Mouse (Mus musculus) skeletal muscle tissue, postnatal 0 days (tissue): ENCODE results near the gene Mfrp. TPM values are rescaled to one million over a fixed set of nuclear protein-coding genes. Genes with fewer than 3 reads are reported as not detected.

Experiments
- polyA plus RNA-seq: library from polyadenylated mRNA; unstranded; fragments of >200 nt; fragmentation: Nextera tagmentation; extraction: Ambion mirVana; gene quantifications from 2 replicates; pipeline ENCODE4 v1.2.1, GENCODE M21; 2015

Gene Mfrp
- polyA plus RNA-seq, result not detected in 2 replicates

DNA sequence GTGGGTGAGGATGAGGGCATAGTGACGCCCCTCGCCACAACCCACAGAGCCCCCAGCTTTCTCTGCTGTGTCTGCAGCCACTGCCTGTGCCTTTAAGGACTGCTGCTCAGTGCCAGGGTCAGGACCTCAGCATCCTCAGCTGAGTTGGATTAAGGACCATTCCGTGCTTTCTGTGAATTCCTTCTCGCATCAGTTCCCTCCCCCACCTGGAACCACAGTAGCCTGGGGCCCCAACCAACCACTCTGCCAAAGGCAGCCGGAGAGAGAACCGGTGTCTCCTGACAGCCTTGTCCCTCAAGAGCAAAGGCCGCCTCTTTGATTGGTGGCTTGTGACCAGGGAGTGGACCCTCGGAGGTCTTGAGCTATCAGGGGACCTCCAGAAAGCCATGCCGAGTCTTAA, at the start of gene Mfrp:
TSS of gene Mfrp (plus strand) at position 240 of the 400 bp plus-strand sequence.

GRCm38 (mm10) chr9:44066785-44067225, 34.7 kb upstream of the Mfrp start, which contains the start of gene Usp2:
Gene Usp2, plus strand, starts transcription at chr9:44067021.

DNA sequence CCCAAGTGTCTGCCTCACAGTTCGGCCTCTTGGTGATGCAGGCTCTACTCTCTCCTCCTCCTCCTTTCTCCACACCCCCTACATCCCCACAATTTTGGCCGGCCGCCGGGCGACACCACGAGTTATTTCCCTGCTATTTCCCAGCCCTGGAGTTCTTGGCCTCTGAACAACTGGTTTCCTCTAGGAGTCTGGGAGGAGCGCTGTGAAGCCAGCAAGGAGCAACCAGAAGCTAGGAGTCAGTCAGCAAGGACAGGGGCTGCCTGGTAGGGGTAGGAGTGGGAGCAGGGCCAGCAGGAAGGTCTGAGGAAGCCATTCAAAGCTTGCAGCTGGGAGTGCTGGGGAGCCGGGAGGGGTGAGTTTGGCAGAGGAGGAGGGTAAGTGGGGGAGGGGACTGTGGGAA, 5.6 kb downstream of the Mfrp start, which contains the start of gene C1qtnf5:
TSS of gene C1qtnf5 (plus strand) at position 136 of the 400 bp plus-strand sequence.

GRCm38 (mm10) chr9:44113105-44113789, 11.7 kb downstream of the Mfrp start, which contains the start of the genes Gm49380 and Rnf26:
Gene Gm49380, minus strand, starts transcription at chr9:44113500.
Gene Rnf26, minus strand, starts transcription at chr9:44113517.

GRCm38 (mm10) chr9:44134101-44134850, 32.7 kb downstream of the Mfrp start, which contains the start of gene Mcam:
Gene Mcam, plus strand, starts transcription at chr9:44134469.

Other genes starting within 250 kb of the Mfrp start
- gene Thy1, start 58.3 kb upstream of the Mfrp start, polyA plus RNA-seq, result 4.5 and 5.8 TPM in 2 replicates
- gene Usp2, start 34.7 kb upstream of the Mfrp start, polyA plus RNA-seq, result 134 and 136 TPM in 2 replicates
- gene C1qtnf5, start 5.5 kb downstream of the Mfrp start, polyA plus RNA-seq, result 3.1 and 4.4 TPM in 2 replicates
- gene Gm49380, start 11.8 kb downstream of the Mfrp start, polyA plus RNA-seq, result 0.21 TPM in 1 of 2 replicates, not detected in the other
- 15.9 and 18.6 TPM in 2 replicates for gene Rnf26, start 11.8 kb downstream of the Mfrp start, polyA plus RNA-seq
- gene Mcam, start 32.7 kb downstream of the Mfrp start, polyA plus RNA-seq, result 42.7 and 51.8 TPM in 2 replicates
- gene Cbl, start 132.3 kb downstream of the Mfrp start, polyA plus RNA-seq, result 4.2 and 5.2 TPM in 2 replicates
- not detected in 2 replicates for gene Ccdc153, start 138.9 kb downstream of the Mfrp start, polyA plus RNA-seq
- not detected in 2 replicates for gene Pdzd3, start 149.7 kb downstream of the Mfrp start, polyA plus RNA-seq
- gene Nlrx1, start 166.9 kb downstream of the Mfrp start, polyA plus RNA-seq, result 10.4 and 10.9 TPM in 2 replicates
- 0.38 and 0.58 TPM in 2 replicates for gene Abcg4, start 186.9 kb downstream of the Mfrp start, polyA plus RNA-seq
- gene Hinfp, start 203.9 kb downstream of the Mfrp start, polyA plus RNA-seq, result 7.5 and 7.7 TPM in 2 replicates
- 3.5 and 6.5 TPM in 2 replicates for gene C2cd2l, start 218.6 kb downstream of the Mfrp start, polyA plus RNA-seq
- 19.2 and 20.1 TPM in 2 replicates for gene Dpagt1, start 224.3 kb downstream of the Mfrp start, polyA plus RNA-seq
- 55.3 and 61.5 TPM in 2 replicates for gene H2afx, start 233.0 kb downstream of the Mfrp start, polyA plus RNA-seq
- 44.7 and 48.8 TPM in 2 replicates for gene Hmbs, start 242.5 kb downstream of the Mfrp start, polyA plus RNA-seq